In genomic region chr2:43738562-43739112, GRCm38 (mm10) we compare ENCODE assay signal across 8 mouse cellular contexts. TPM values are rescaled to one million over a fixed set of nuclear protein-coding genes. Genes with fewer than 3 reads are reported as not detected.
A peak's percentile ranks its signal among the peaks of the same experiment; 100 is the strongest.
DNase-seq lines count a peak whose midpoint lies in the region; ATAC-seq lines count a peak whose summit lies in the region.
"Had no signal": no experiment of that assay in that cellular context is flagged by ENCODE, and none has a peak within 500 bp of the region (broad histone marks: within the 10 kb centered on the region; RNA-seq: fewer than 3 reads in every experiment).

No protein-coding gene starts in this region.

- ATAC-seq in megakaryocyte progenitor cell, adult 5-6 weeks (replicated peaks; ENCODE audit: poor library complexity): peak; percentile 74

- DNase-seq in lung, postnatal 4 days: peak; percentile 27 to 29
- DNase-seq in lung, postnatal 14 days: no peak
- peak; percentile 12 for DNase-seq in brain, adult 2 months (ENCODE audit: low read depth, low spot score)
- DNase-seq in thymus, postnatal 36 days: peak; percentile 34 to 45
- no peak for DNase-seq in kidney, adult 18-20 months
- no peak for DNase-seq in gastrocnemius, postnatal 4 days (ENCODE audit: low spot score in 2 of 2)
- DNase-seq: midbrain, embryonic 14.5 days had no signal

RNA-seq across cellular contexts. Expression of gene Arhgap15, which starts 10.0 kb away (rescaled TPM):
- 120 and 124 TPM in 2 replicates for total RNA-seq in megakaryocyte progenitor cell, adult 5-6 weeks (2015)
- 111 and 122 TPM in 2 replicates for total RNA-seq in megakaryocyte progenitor cell, adult 5-6 weeks (2017)
- total RNA-seq in gastrocnemius, postnatal 4 days (2021): 1 to 10 TPM; 1.0 to 1.1 TPM

Comparison
In these comparisons a context has a peak if more than half of its experiments do, and no peak if none do; other contexts are left out.
1. DNase-seq: peak in lung, postnatal 4 days (2 of 2), brain, adult 2 months (single experiment) and thymus, postnatal 36 days (2 of 2); none in lung, postnatal 14 days (single experiment), kidney, adult 18-20 months (single experiment) and gastrocnemius, postnatal 4 days (0 of 2).
2. RNA of gene Arhgap15, which starts 10.0 kb away (total RNA-seq): 111 to 124 TPM in megakaryocyte progenitor cell, adult 5-6 weeks; 1.0 to 1.1 TPM in gastrocnemius, postnatal 4 days; every median in the first group is over 10 times any median in the second.